Mouse (Mus musculus) testis, adult 2 months (tissue): ENCODE data around the gene Arsb.

Experiments used
- CTCF ChIP-seq: fragments of 200-500 bp; IDR thresholded peaks from 2 replicates; pipeline ENCODE4 v1.5.1; 2012; ENCODE audit warnings: low read depth, mild to moderate bottlenecking, inconsistent platforms, low read length, moderate library complexity; ENCODE audit not compliant: control insufficient read depth, insufficient read depth, insufficient replicate concordance
- POLR2A ChIP-seq: fragments of 200-500 bp; IDR thresholded peaks from 2 replicates; pipeline ENCODE4 v1.6.1; 2012; ENCODE audit warnings: low read depth, mild to moderate bottlenecking, inconsistent platforms, low read length, moderate library complexity; ENCODE audit not compliant: control insufficient read depth

GRCm38 (mm10) chr13:93814676-93815075 lies 43.2 kb downstream of the Arsb start:
- TF ChIP-seq POLR2A (no peak), CTCF (no peak)
